Mouse (Mus musculus): Measurements from ENCODE around the gene Pde8a. TPM values are rescaled to one million over a fixed set of nuclear protein-coding genes. Genes with fewer than 3 reads are reported as not detected.

Pde8a gene
- total and polyA plus RNA-seq, 2 experiments from 2014 or later: 1.8 to 2.1 TPM

DNA sequence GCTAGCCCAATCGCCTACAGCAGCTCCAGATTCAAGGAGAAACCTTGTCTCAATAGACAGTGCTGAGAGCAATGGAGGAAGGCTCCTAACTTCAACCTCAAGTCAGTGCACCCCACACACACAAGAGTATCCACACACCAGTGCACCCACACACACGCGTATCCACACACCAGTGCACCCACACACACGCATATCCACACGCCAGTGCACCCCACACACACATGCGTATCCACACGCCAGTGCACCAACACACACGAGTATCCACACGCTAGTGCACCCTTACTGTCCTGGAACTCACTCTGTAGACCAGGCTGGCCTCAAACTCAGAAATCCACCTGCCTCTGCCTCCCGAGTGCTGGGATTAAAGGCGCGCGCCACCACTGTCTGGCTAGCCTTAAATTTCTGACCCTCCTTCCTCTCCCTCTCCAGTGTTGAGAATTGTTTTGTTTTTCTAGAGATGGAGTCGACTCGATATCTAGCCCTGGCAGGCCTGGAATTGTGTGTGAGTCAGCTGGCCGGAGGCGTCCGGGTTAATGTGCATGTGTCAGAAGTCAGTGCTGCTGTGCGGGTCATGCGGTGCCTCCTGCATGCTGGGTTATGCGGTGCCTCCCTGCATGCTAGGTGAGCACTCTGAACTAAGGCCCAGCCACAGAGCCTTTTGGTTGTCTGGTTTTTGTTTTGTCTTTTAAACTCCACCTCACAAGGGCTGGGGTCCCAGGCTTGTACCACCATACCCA is 124.6 kb downstream of the Pde8a start:
- no peak for DNase-seq (ENCODE audit: low spot score)
- Histone ChIP-seq H3K36me3 (ENCODE audit: insufficient read depth, low read length) (peaks cover 17% of the 10 kb centered on the region; the same call in 1 of the 2 replicates), H3K4me2 (ENCODE audit: low read depth, low read length) (no peak overlapping the region), H3K9ac (replicated peaks; ENCODE audit: low read length) (no peak overlapping the region), H3K9me3 (ENCODE audit: low read length) (no peaks in the 10 kb centered on the region), H3K4me1 (ENCODE audit: insufficient read depth, low read length) (peaks cover 2% of the 10 kb centered on the region), H3K27ac (no peak overlapping the region), H3K27me3 (ENCODE audit: insufficient read depth, low read length) (no peaks in the 10 kb centered on the region), H3K4me3 (ENCODE audit: low read length) (no peak overlapping the region)
- ATAC-seq: no peak
- 94% methylated on average over 21 of the region's 21 CpGs for WGBS
- TF ChIP-seq CTCF (IDR thresholded peaks at IDR 0.05; ENCODE audit: low read depth): no peak

DNA sequence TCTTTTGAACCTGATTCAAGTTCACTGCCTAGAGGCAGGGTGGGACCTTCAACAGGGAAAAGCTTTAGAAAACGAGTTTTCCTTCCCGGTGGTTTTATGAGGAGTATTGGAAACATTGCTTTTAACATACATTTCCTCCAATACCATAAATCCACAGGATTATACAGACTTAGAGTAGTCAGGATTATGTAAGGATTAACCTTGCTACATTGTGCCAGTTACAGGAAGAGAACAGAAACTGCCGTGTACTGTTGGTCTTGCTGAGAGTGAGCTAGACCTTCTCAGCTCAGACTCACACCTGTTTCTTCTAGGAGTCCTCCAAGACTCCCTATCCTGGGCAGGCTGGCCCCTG is 125.1 kb downstream of the Pde8a start:
- Histone ChIP-seq H3K9me3 (ENCODE audit: low read length) (no peaks in the 10 kb centered on the region), H3K36me3 (ENCODE audit: insufficient read depth, low read length) (peaks cover 17% of the 10 kb centered on the region; the same call in 1 of the 2 replicates), H3K27me3 (ENCODE audit: insufficient read depth, low read length) (no peaks in the 10 kb centered on the region), H3K4me1 (ENCODE audit: insufficient read depth, low read length) (peaks cover 8% of the 10 kb centered on the region), H3K4me3 (ENCODE audit: low read length) (no peak overlapping the region), H3K4me2 (ENCODE audit: low read depth, low read length) (no peak overlapping the region), H3K9ac (replicated peaks; ENCODE audit: low read length) (no peak overlapping the region), H3K27ac (no peak overlapping the region)
- DNase-seq (ENCODE audit: low spot score) (no peak), ATAC-seq (no peak)
- WGBS: 84% methylated on average over 3 of the region's 3 CpGs
- no peak for TF ChIP-seq CTCF (IDR thresholded peaks at IDR 0.05; ENCODE audit: low read depth)

DNA sequence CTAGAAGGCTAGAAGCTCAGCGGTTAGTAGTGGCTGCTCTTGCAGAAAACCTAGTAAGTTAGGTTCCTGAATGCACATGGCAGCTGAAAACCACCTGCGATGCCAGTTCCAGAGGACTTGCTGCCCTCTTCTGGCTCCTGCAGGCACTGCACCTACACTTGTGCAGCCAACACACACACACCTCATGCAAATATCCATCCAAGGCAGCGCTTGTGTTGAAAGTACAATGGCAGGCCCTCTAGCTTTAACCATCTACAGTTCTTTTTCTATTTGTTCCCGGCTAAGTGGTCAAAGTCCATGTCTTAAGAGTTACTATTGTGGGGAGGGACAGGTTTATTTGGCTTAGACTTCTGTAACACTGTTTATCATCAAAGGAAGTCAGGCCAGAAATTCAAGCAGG is 126.4 kb downstream of the Pde8a start:
- H3K9me3 ChIP-seq (ENCODE audit: low read length): no peaks in the 10 kb centered on the region
- peaks cover 17% of the 10 kb centered on the region; the same call in 1 of the 2 replicates for H3K36me3 ChIP-seq (ENCODE audit: insufficient read depth, low read length)
- no peak overlapping the region for H3K27ac ChIP-seq
- ATAC-seq (no peak), DNase-seq (ENCODE audit: low spot score) (peak; percentile 82)
- no peak overlapping the region for H3K9ac ChIP-seq (replicated peaks; ENCODE audit: low read length)
- no peak overlapping the region for H3K4me2 ChIP-seq (ENCODE audit: low read depth, low read length)
- H3K27me3 ChIP-seq (ENCODE audit: insufficient read depth, low read length): no peaks in the 10 kb centered on the region
- WGBS: 82% methylated on average over 4 of the region's 4 CpGs
- H3K4me1 ChIP-seq (ENCODE audit: insufficient read depth, low read length): peaks cover 12% of the 10 kb centered on the region
- H3K4me3 ChIP-seq (ENCODE audit: low read length): no peak overlapping the region
- TF ChIP-seq CTCF (IDR thresholded peaks at IDR 0.05; ENCODE audit: low read depth): peak; percentile 91

DNA sequence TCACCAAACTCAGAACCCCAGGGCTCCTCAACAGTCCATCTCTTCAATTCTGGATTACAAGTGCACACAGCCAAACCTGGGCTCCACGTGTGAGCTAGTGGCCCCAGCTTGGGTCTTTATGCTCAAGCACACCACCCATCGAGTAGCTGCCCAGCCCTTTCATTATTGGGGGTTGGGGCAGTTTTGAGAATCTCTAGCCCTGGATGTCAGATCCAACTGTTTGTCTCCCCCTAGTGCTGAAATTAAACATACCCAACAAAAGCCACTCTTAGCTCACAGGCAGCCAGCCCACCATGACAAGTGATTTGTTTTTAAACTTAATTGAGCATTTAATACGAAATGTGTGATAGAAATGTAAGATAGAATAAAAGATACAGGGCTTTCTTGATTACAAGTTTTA is 128.2 kb downstream of the Pde8a start:
- no peak overlapping the region for H3K27ac ChIP-seq
- 38% methylated on average over 3 of the region's 3 CpGs for WGBS
- ATAC-seq (no peak), DNase-seq (ENCODE audit: low spot score) (peak; percentile 68)
- no peak overlapping the region for H3K4me2 ChIP-seq (ENCODE audit: low read depth, low read length)
- H3K4me3 ChIP-seq (ENCODE audit: low read length): no peak overlapping the region
- peak; percentile 66 for TF ChIP-seq CTCF (IDR thresholded peaks at IDR 0.05; ENCODE audit: low read depth)
- H3K9me3 ChIP-seq (ENCODE audit: low read length): no peaks in the 10 kb centered on the region
- H3K36me3 ChIP-seq (ENCODE audit: insufficient read depth, low read length): peaks cover 17% of the 10 kb centered on the region; the same call in 1 of the 2 replicates
- H3K4me1 ChIP-seq (ENCODE audit: insufficient read depth, low read length): peaks cover 12% of the 10 kb centered on the region
- H3K9ac ChIP-seq (replicated peaks; ENCODE audit: low read length): no peak overlapping the region
- H3K27me3 ChIP-seq (ENCODE audit: insufficient read depth, low read length): no peaks in the 10 kb centered on the region

DNA sequence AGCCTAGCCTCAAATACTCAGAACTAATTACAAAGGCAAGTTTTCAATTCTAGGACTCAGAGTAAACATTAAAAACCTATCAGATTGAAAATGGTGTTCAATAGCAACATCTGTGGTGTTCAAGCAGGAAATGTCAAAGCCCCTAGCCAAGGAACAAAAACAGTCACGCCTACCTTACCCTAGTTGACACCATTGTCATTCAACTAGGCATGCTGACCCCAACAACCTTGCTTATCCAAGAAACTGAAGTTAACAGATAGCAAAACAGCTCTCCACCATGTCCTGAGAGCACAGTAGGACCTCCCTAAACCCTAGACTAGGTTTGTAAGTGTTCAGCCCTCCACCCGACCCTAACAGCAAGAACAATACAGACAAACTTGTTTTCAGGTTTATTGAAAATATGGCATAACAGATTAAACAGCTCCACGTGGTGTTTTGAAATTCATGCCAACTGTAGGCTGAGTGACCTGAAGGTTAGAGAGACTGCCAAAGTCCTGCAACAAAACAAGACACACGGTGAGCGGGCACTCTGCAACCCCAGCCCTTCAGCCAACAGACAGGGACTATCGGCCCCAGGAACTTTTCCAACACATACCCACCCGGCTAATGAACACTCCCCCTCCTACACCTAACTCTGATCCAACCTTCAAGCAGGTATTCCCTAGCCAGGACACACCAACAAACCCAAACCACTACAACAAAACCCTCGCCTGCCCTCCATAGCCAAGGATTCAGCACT is 129.1 kb downstream of the Pde8a start:
- 69% methylated on average over 8 of the region's 8 CpGs for WGBS

DNA sequence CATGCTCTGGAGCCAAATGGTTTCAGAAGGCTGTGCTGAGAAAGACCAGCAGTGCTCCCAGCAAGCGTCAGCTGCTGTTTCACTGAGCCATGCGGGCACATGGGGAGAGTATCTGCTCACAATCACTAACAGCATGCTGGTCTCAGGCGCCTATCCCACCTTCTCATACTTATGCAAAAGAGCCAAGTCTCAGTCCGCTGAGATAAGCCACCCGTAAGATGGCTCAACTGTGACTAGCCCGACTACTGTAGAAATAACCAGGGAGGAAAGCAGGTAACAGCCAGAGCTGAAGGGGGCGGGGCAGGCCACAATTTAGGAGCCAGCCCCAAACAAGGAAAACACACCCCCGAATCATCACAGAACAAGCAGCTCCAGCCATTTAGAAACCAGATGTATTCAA is 129.9 kb downstream of the Pde8a start:
- Histone ChIP-seq H3K36me3 (ENCODE audit: insufficient read depth, low read length) (peaks cover 15% of the 10 kb centered on the region; the same call in 1 of the 2 replicates), H3K4me3 (ENCODE audit: low read length) (peak overlapping the region; percentile 67), H3K4me1 (ENCODE audit: insufficient read depth, low read length) (peaks cover 12% of the 10 kb centered on the region), H3K27ac (no peak overlapping the region), H3K9ac (replicated peaks; ENCODE audit: low read length) (peak overlapping the region; percentile 95), H3K9me3 (ENCODE audit: low read length) (no peaks in the 10 kb centered on the region), H3K4me2 (ENCODE audit: low read depth, low read length) (peak overlapping the region; percentile 75), H3K27me3 (ENCODE audit: insufficient read depth, low read length) (no peaks in the 10 kb centered on the region)
- WGBS: 35% methylated on average over 8 of the region's 8 CpGs
- DNase-seq (ENCODE audit: low spot score) (no peak), ATAC-seq (no peak)
- no peak for TF ChIP-seq CTCF (IDR thresholded peaks at IDR 0.05; ENCODE audit: low read depth)

More for the DNA sequence above, 129.1 kb downstream of the Pde8a start:
- Histone ChIP-seq H3K9me3 (ENCODE audit: low read length) (no peaks in the 10 kb centered on the region), H3K4me1 (ENCODE audit: insufficient read depth, low read length) (peaks cover 12% of the 10 kb centered on the region), H3K4me3 (ENCODE audit: low read length) (peak overlapping the region; percentile 67), H3K27me3 (ENCODE audit: insufficient read depth, low read length) (no peaks in the 10 kb centered on the region), H3K4me2 (ENCODE audit: low read depth, low read length) (peak overlapping the region; percentile 75), H3K36me3 (ENCODE audit: insufficient read depth, low read length) (peaks cover 17% of the 10 kb centered on the region; the same call in 1 of the 2 replicates), H3K27ac (no peak overlapping the region), H3K9ac (replicated peaks; ENCODE audit: low read length) (peak overlapping the region; percentile 95)
- no peak for TF ChIP-seq CTCF (IDR thresholded peaks at IDR 0.05; ENCODE audit: low read depth)
- DNase-seq (ENCODE audit: low spot score) (no peak), ATAC-seq (no peak)

Measured in hindbrain, postnatal 0 days (tissue).